Mouse (Mus musculus) kidney, embryonic 15.5 days (tissue): ENCODE data around the gene Tmf1. TPM values are rescaled to one million over a fixed set of nuclear protein-coding genes. Genes with fewer than 3 reads are reported as not detected.
A peak's percentile ranks its signal among the peaks of the same experiment; 100 is the strongest.

ENCODE experiments used
- ATAC-seq: fragments of 200-750 bp; cut with Nextera tagmentation; replicated peaks from 2 replicates; pipeline ENCODE4 v1.8.0; 2017; ENCODE audit warnings: moderate TSS enrichment; ENCODE audit not compliant: low FRiP score
- H3K27ac ChIP-seq: fragments of 300-500 bp; sonication (generic); 2 replicates; pipeline ENCODE4 v1.5.1; 2015; ENCODE audit warnings: mild to moderate bottlenecking, inconsistent platforms
- H3K27me3 ChIP-seq: fragments of 300-500 bp; sonication (generic); 2 replicates; pipeline ENCODE4 v1.6.1; 2015; ENCODE audit warnings: inconsistent platforms
- H3K36me3 ChIP-seq: fragments of 300-500 bp; sonication (generic); 2 replicates; pipeline ENCODE4 v1.6.1; 2015; ENCODE audit warnings: inconsistent platforms
- H3K4me1 ChIP-seq: fragments of 300-500 bp; sonication (generic); 2 replicates; pipeline ENCODE4 v1.6.1; 2015; ENCODE audit warnings: inconsistent platforms
- H3K4me2 ChIP-seq: fragments of 300-500 bp; sonication (generic); 2 replicates; pipeline ENCODE4 v1.6.1; 2015; ENCODE audit warnings: moderate library complexity, mild to moderate bottlenecking, inconsistent platforms
- H3K4me3 ChIP-seq: fragments of 300-500 bp; sonication (generic); replicated peaks from 2 replicates; pipeline ENCODE4 v1.5.1; 2015; ENCODE audit warnings: mild to moderate bottlenecking, inconsistent platforms
- H3K9ac ChIP-seq: fragments of 300-500 bp; sonication (generic); 2 replicates; pipeline ENCODE4 v1.6.1; 2015; ENCODE audit warnings: mild to moderate bottlenecking, inconsistent platforms
- H3K9me3 ChIP-seq: fragments of 300-500 bp; sonication (generic); replicated peaks from 2 replicates; pipeline ENCODE4 v1.6.1; 2016; ENCODE audit warnings: inconsistent platforms
- WGBS: fragments of 180-500 bp; shearing (Covaris S2); methylation state at CpG from one replicate; pipeline ENCODE4 v1.1.7; 2015; ENCODE audit warnings: mixed read lengths; 5-methylcytosine and 5-hydroxymethylcytosine counted together
- polyA plus RNA-seq: library from polyadenylated mRNA; unstranded; fragments of >200 nt; fragmentation: Nextera tagmentation; extraction: Ambion mirVana; gene quantifications from 2 replicates; pipeline ENCODE4 v1.2.1, GENCODE M21; 2015

Gene Tmf1
- polyA plus RNA-seq, 1 experiment from 2014 or later = 34.7 TPM

- Histone ChIP-seq H3K27ac (no peak overlapping the region), H3K4me2 (no peak overlapping the region), H3K4me3 (no peak overlapping the region), H3K36me3 (peaks cover 28% of the 10 kb centered on the region; the same call in 1 of the 2 replicates), H3K27me3 (no peaks in the 10 kb centered on the region), H3K4me1 (peaks cover 10% of the 10 kb centered on the region; the same call in 1 of the 2 replicates), H3K9me3 (no peaks in the 10 kb centered on the region), H3K9ac (no peak overlapping the region)
- 76% methylated on average over 5 of the region's 5 CpGs for WGBS
- ATAC-seq = no peak
Observed at GRCm38 (mm10) chr6:97130979-97131378, 47.9 kb downstream of the Tmf1 start.

- Histone ChIP-seq H3K27me3 (no peaks in the 10 kb centered on the region), H3K4me3 (no peak overlapping the region), H3K9me3 (no peaks in the 10 kb centered on the region), H3K4me2 (no peak overlapping the region), H3K36me3 (peaks cover 10% of the 10 kb centered on the region; the same call in 1 of the 2 replicates), H3K27ac (peak overlapping the region; percentile 64; the same call in 1 of the 2 replicates), H3K4me1 (no peaks in the 10 kb centered on the region), H3K9ac (no peak overlapping the region)
- 56% methylated on average over 10 of the region's 10 CpGs for WGBS
- no peak for ATAC-seq
Observed at GRCm38 (mm10) chr6:97124336-97125010, 54.4 kb downstream of the Tmf1 start.

- H3K9ac ChIP-seq = no peak overlapping the region
- peaks cover 32% of the 10 kb centered on the region for H3K36me3 ChIP-seq
- no peak for ATAC-seq
- H3K4me3 ChIP-seq = no peak overlapping the region
- no peaks in the 10 kb centered on the region for H3K9me3 ChIP-seq
- whole genome bisulfite sequencing = 72% methylated on average over 4 of the region's 4 CpGs
- no peak overlapping the region for H3K27ac ChIP-seq
- H3K4me2 ChIP-seq = no peak overlapping the region
- H3K27me3 ChIP-seq = no peaks in the 10 kb centered on the region
- H3K4me1 ChIP-seq = no peaks in the 10 kb centered on the region
Observed at GRCm38 (mm10) chr6:97120922-97121321, 58.0 kb downstream of the Tmf1 start.

GRCm38 (mm10) chr6:97118327-97118726, 60.6 kb downstream of the Tmf1 start:
- no peaks in the 10 kb centered on the region for H3K9me3 ChIP-seq
- WGBS = 82% methylated on average over 3 of the region's 3 CpGs
- no peak overlapping the region for H3K4me2 ChIP-seq
- no peak overlapping the region for H3K9ac ChIP-seq
- peaks cover 49% of the 10 kb centered on the region for H3K36me3 ChIP-seq
- no peak for ATAC-seq
- no peaks in the 10 kb centered on the region for H3K27me3 ChIP-seq
- no peak overlapping the region for H3K4me3 ChIP-seq
- H3K27ac ChIP-seq = no peak overlapping the region
- no peaks in the 10 kb centered on the region for H3K4me1 ChIP-seq

GRCm38 (mm10) chr6:97116896-97117295, 62.0 kb downstream of the Tmf1 start:
- Histone ChIP-seq H3K27ac (no peak overlapping the region), H3K36me3 (peaks cover 63% of the 10 kb centered on the region), H3K9ac (no peak overlapping the region), H3K9me3 (no peaks in the 10 kb centered on the region), H3K4me1 (no peaks in the 10 kb centered on the region), H3K4me2 (no peak overlapping the region), H3K4me3 (no peak overlapping the region), H3K27me3 (no peaks in the 10 kb centered on the region)
- WGBS = 87% methylated on average over 5 of the region's 5 CpGs
- no peak for ATAC-seq

GRCm38 (mm10) chr6:97114821-97115220, 64.1 kb downstream of the Tmf1 start:
- WGBS = 56% methylated on average over 3 of the region's 3 CpGs

GRCm38 (mm10) chr6:97112177-97112576, 66.7 kb downstream of the Tmf1 start:
- ATAC-seq = no peak
- no peaks in the 10 kb centered on the region for H3K4me1 ChIP-seq
- no peaks in the 10 kb centered on the region for H3K9me3 ChIP-seq
- no peak overlapping the region for H3K9ac ChIP-seq
- WGBS = 94% methylated on average over 8 of the region's 8 CpGs
- peaks cover 51% of the 10 kb centered on the region for H3K36me3 ChIP-seq
- H3K4me2 ChIP-seq = no peak overlapping the region
- no peak overlapping the region for H3K4me3 ChIP-seq
- H3K27ac ChIP-seq = no peak overlapping the region
- no peaks in the 10 kb centered on the region for H3K27me3 ChIP-seq

More at GRCm38 (mm10) chr6:97114821-97115220, 64.1 kb downstream of the Tmf1 start:
- no peak for ATAC-seq
- Histone ChIP-seq H3K27me3 (no peaks in the 10 kb centered on the region), H3K9me3 (no peaks in the 10 kb centered on the region), H3K27ac (no peak overlapping the region), H3K36me3 (peaks cover 64% of the 10 kb centered on the region), H3K4me2 (no peak overlapping the region), H3K4me3 (no peak overlapping the region), H3K4me1 (no peaks in the 10 kb centered on the region), H3K9ac (no peak overlapping the region)

- no peak overlapping the region for H3K4me3 ChIP-seq
- H3K27me3 ChIP-seq = 0 out of 2 replicates have a peak, but pooled peaks cover 15% of the 10 kb centered on the region
- 14% methylated on average over 2 of the region's 2 CpGs for WGBS
- no peak overlapping the region for H3K4me2 ChIP-seq
- ATAC-seq = peak; percentile 77
- H3K9ac ChIP-seq = no peak overlapping the region
- no peak overlapping the region for H3K27ac ChIP-seq
- H3K9me3 ChIP-seq = no peaks in the 10 kb centered on the region
- peaks cover 4% of the 10 kb centered on the region for H3K36me3 ChIP-seq
- peaks cover 7% of the 10 kb centered on the region for H3K4me1 ChIP-seq
Observed at GRCm38 (mm10) chr6:97106777-97107176, 72.1 kb downstream of the Tmf1 start.

GRCm38 (mm10) chr6:97106106-97106505, 72.8 kb downstream of the Tmf1 start:
- 80% methylated on average over 8 of the region's 8 CpGs for WGBS
- Histone ChIP-seq H3K9me3 (no peaks in the 10 kb centered on the region), H3K36me3 (no peaks in the 10 kb centered on the region), H3K4me2 (no peak overlapping the region), H3K9ac (no peak overlapping the region), H3K4me1 (peaks cover 14% of the 10 kb centered on the region), H3K27me3 (peaks cover 19% of the 10 kb centered on the region; the same call in 1 of the 2 replicates), H3K4me3 (no peak overlapping the region), H3K27ac (no peak overlapping the region)
- no peak for ATAC-seq

GRCm38 (mm10) chr6:97104264-97104852, 74.6 kb downstream of the Tmf1 start:
- H3K27me3 ChIP-seq = peaks cover 19% of the 10 kb centered on the region; the same call in 1 of the 2 replicates
- whole genome bisulfite sequencing = 70% methylated on average over 7 of the region's 7 CpGs
- peaks cover 14% of the 10 kb centered on the region for H3K4me1 ChIP-seq
- ATAC-seq = peak; percentile 79
- H3K4me2 ChIP-seq = no peak overlapping the region
- H3K9me3 ChIP-seq = no peaks in the 10 kb centered on the region
- no peak overlapping the region for H3K27ac ChIP-seq
- H3K4me3 ChIP-seq = no peak overlapping the region
- no peaks in the 10 kb centered on the region for H3K36me3 ChIP-seq
- H3K9ac ChIP-seq = no peak overlapping the region
